Mouse (Mus musculus) kidney, adult 11 months (tissue): ENCODE data around the gene Hoxa13.

Experiments
- DNase-seq: peaks from one replicate; pipeline ENCODE4 v3.0.0; 2022

Gene Hoxa13

GRCm38 (mm10) chr6:52248638-52249414 is 11.9 kb downstream of the Hoxa13 start:
- no peak for DNase-seq

GRCm38 (mm10) chr6:52247766-52248637 is 12.7 kb downstream of the Hoxa13 start:
- DNase-seq: no peak

DNA sequence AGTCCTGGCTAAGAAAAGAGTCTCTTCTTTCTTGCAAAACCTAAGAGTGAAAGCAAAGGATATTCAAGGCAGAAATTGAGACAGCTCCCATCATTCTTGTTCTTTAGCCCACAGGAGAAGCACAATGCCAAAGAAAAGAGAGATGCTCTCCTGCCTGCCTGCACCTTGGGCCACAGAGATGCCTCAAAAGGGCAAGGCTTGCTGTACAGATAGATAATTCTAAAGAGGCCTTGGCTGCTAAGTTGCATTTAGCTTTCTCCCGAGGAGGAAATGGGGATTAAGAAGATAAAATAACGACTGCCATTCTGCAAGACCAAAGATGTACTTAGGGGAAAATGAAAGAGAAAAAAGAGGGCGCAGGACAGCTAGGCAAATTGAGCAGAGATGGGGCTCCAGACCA is 13.8 kb downstream of the Hoxa13 start:
- DNase-seq: no peak

DNA sequence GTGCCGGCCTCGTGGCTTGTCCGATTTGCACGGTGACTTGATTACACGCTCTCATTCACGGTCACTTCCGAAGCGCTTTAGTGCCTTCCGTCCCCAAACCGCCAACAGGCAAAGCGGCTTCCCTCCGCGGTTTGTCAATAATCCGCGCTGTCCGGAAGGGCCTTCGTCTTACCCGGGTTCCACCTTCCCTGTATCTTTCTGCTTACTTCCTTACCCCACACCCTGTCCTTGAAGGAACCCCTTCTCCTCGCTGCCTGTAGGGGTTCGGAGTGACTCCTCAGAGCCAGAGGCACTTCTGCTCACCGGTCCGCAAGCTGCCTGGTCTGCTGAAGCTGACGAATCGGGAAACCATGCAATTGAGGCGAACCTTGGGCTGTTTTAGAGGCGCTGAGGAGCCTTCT is 14.3 kb downstream of the Hoxa13 start:
- no peak for DNase-seq

DNA sequence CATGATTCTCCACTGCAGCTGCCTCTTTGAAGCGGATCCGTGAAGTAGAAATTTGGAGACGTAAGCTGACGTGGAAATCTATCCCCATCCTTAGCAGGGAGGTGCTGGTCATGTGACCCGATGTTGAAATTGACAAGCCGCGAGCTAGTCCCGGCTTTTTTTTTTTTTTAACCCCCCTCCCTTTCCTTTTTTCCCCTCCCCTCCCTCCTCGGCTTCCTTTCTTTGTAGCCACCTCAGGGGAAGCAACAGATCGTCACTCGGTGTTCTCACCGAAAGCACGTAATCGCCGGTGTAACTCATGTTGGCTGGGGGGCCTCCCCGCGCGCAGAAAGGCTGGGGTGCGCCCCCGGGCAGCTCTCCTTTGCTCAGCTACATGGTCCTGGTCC is 14.9 kb downstream of the Hoxa13 start, which contains the start of gene Hoxa11:
Gene Hoxa11 (minus strand): TSS at position 54 of the 386 bp plus-strand sequence.
- DNase-seq: no peak

DNA sequence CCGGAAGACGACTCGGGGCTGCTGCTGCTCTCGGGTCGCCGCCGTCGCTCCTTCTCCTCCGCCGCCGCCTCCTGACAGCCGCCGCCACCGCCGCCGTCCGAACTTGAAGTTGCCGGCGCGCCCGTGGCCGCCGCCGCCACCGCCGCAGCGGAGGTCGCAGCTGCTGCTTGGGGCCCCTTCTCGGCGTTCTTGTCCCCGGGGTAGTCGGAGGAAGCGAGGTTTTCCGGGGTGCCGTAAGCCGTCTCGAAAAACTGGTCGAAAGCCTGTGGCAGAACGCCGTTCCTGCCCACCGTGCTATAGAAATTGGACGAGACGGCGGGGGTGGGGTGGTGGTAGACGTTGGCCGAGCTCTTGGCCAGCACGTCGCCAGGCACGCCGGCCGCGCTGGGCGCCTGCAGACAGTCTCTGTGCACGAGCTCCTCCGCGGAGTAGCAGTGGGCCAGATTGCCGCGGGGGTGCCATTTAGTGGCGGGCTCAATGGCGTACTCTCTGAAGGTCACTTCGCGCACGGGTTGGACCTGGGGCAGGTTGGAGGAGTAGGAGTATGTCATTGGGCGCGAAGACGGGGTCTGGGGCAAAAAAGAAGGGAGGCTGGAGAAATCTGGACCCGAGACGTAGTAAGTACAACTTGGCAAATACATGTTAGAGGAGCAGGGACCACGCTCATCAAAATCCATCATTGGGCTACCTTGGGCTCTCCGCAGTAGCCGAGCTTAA is 15.5 kb downstream of the Hoxa13 start:
- no peak for DNase-seq

DNA sequence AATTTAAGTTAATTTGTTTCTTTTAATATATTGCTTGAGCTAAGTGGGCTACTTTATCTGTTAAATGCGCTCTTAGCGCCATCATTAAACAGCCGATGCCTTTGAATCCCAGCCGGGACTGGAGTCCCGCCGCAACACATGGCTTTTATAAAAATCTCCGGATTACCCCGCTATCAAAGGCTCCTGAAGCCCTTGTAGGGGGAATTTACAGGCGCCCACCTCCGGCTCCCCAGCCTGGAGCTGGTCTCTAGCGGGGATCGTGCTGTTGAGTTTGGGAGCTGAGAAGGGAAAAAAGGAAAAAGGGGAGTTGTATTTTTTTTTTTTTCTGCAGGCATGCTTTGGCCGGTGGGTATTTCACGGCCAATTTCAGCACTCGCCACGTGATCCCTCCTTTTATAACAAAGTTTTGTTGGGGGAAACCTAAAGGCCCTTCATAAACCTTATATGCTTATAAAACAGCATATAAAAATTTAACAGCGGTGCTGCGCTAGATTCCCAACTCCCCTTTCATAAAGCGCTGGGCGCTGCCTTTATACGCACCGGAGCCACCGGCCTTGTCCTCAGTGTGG is 16.1 kb downstream of the Hoxa13 start:
- no peak for DNase-seq

DNA sequence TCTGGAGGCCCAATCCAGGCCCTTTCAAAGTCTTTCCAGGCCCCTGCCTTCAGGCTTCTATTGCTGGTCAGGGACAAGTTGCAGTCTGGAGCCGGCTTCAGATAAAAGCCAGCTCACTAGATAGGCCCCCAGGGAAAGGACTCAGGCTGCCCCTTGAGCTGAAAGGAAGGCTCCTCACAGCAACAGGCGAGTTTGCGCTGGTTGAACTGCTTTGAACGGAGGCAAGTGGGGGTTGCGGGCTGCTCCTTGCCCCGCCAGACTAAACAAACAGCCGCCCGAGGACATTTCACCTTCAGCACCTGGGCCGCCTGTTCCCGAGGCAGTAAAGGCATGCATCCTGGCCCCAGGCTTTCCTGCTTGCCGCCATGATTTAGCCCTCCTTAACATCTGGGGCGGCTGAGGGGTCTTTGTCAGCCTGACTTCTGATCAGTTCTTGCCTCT is 17.0 kb downstream of the Hoxa13 start:
- no peak for DNase-seq

- no peak for DNase-seq
Measured at GRCm38 (mm10) chr6:52242801-52243332, 17.8 kb downstream of the Hoxa13 start.

GRCm38 (mm10) chr6:52241001-52241621 is 19.6 kb downstream of the Hoxa13 start:
- no peak for DNase-seq

DNA sequence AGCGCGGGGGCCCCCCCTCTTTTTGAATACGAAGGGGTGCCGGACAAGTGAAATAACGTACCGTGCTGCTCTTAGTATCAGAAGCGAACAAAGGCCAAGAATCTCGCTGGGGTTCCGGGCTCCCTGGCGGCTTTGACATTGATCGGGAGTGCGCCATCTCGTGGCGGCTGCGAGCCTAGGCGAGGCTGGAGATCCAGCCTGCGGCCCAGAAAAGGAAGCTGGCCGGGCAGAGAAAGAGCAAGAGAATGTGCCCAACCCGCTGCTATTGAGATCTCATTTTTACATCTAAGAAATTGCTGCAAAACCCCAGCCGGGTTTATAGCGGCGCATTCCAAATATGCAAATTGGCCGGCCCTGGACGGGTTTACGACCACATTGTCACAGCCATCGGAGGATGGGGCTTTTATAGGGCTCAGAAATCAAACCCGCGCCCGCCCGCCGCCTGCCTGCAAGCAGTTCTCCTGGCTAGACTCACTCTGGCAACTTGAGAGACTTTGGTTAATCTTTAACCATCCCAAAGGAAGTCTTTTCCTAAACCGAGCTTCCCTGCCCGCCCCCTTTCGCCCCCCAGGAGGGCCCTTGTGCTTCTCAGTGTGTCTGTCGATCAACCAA is 20.2 kb downstream of the Hoxa13 start, which contains the start of gene Hoxa10:
Gene Hoxa10 (minus strand): TSS at position 466 of the 612 bp plus-strand sequence.
- peak; percentile 89 for DNase-seq

DNA sequence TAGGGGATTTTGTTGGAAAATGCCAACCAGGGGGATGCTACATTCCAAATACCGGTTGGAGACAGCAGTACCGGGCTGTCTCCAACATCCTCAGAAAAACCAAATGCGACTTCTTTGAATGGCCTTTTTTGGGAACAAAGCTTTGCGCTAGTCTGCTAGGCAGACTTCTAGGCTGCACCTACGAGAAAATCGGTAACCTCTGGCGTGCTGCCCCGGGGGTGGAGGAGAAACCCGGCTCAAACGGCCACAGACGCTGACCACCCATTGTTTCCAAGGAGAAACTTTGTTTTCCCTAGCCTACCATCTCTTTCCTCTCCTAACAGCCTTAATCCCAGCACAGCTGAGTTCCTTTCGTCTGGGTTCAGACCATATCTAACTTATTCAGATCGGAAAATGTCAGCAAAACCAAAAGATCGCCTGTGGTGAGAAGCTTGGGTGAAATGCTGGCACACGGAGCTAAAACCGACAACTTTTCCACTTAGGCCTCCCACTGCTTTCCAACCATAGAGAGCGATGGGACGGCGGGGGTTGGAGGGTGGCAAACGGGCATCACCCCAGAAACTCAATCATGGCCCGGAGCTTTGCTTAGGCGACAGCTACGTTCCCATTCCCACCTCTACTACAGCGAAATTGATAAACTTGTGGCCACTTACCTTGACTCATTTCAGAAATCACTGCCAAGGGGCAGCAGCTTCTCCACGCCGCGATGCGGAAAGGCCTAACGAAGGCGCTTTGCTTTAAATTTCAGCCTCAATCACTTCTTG is 20.9 kb downstream of the Hoxa13 start:
- no peak for DNase-seq

- no peak for DNase-seq
Measured at GRCm38 (mm10) chr6:52238976-52239375, 21.7 kb downstream of the Hoxa13 start.

GRCm38 (mm10) chr6:52238155-52238545 is 22.5 kb downstream of the Hoxa13 start:
- DNase-seq: no peak

DNA sequence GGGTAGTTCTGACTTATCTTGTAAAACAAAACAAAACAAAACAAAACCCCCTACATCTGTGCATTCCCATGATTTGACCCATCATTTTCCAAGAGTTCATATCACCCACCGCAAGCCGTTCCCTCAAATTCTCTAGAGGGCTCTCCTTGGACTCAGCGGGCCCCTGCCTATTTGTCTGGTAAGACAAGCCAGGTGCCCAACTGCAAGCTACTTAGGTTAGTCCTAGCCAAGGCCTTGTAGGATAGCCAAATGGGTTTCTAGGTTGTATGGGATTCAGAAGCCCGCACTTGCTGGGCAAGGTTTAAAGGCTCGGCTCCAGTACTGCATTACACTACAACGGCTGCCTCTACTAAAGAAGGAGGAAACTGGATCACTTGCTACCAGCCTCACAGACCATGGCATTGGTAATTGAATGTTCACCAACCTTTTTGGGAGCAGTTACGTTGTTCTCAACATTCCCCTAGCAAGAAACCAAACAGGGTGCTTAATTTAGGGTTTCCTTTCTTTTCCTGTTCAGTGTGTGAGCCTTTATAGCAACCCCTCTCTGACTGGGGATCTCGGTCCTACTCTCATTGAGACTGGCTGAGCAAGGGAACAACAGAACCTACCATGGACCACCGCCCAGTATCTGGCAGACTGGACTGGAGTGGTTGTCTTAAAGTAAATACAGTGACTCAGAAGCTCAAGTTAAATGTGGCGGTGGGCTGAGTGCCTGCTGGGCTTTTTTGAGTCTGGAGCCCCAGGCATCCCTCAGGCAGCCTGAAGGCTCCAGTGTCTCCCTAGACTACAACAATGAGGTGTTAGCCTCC is 23.1 kb downstream of the Hoxa13 start:
- DNase-seq: no peak

DNA sequence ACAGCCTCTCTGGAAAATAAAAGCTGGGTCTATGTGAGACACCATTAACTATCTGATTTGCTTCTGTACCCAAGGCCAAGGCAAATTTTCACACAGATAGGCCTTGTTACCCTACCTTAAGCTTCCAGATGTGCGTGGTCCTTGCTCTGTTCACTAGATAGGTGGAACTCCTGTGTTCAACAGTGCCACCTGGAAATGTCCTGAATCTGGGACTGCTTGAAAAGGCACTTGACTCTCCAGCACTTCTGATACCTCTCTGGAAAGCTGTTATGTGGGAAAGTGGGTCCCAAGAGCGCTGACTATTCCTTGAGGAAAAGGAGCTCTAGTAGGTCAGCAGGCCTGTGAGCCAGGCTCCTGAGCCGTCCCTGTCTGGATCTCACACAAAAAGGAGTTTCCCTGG is 23.9 kb downstream of the Hoxa13 start:
- DNase-seq: no peak

DNA sequence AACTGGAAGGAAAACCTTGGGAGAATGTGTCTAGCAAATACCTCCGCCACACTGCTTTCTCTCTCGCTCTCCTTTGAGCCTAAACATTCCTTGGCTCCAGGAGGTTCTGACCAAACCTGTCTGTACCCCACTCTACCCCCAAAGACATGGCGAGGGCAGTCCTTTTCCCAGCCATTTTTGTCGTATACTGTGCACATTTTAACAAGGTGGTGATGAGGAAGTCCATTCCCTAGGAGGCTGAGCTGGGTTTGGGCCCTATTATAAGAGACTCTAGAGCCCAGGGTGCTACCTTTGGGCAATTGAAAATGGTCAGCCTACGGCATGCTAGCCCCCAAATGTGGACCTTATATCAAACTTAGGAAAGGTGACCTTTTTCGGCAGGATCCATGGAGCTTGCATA is 24.8 kb downstream of the Hoxa13 start:
- DNase-seq: no peak

- DNase-seq: no peak
Measured at GRCm38 (mm10) chr6:52235267-52235666, 25.4 kb downstream of the Hoxa13 start.

- DNase-seq: peak; percentile 72
Measured at GRCm38 (mm10) chr6:52234428-52235140, 26.1 kb downstream of the Hoxa13 start.
